ENCODE assay signal across 18 mouse cellular contexts in the genomic region with DNA sequence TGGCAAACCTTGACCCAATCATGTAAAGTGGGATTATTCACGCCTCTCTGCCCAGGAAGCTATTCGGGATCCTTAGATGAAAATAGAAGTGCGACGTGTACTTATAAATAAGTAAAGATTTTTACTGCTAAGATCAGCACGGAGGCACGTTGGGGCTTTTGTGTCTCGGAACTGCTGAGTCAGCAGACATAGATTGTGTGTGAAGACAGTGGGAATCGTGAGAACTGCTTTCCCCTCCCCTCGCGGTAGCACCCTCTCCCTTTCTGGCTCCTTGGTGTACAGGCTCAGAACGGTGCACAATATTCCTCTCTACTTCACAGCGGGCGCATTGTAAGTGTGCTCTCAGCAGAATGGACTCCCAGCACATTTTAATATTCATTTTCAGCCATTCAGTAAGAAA.
A peak's percentile ranks its signal among the peaks of the same experiment; 100 is the strongest.
DNase-seq lines count a peak whose midpoint lies in the region; ATAC-seq lines count a peak whose summit lies in the region.
"Had no signal": no experiment of that assay in that cellular context is flagged by ENCODE, and none has a peak within 500 bp of the region (broad histone marks: within the 10 kb centered on the region; RNA-seq: fewer than 3 reads in every experiment).

No protein-coding gene starts in this region.

- 82% methylated on average over 13 of the region's 13 CpGs for WGBS in neural tube, embryonic 11.5 days
- WGBS in midbrain, embryonic 15.5 days = 33% methylated on average over 13 of the region's 13 CpGs

- H3K27ac ChIP-seq in neural tube, embryonic 11.5 days (ENCODE audit: low read depth, low read length) = no peak overlapping the region
- peak overlapping the region; percentile 46 for H3K27ac ChIP-seq in midbrain, embryonic 15.5 days
- H3K27ac ChIP-seq: limb, embryonic 12.5 days; liver, embryonic 15.5 days had no signal

- no peak overlapping the region for H3K9ac ChIP-seq in neural tube, embryonic 11.5 days (ENCODE audit: low read length)
- no peak overlapping the region for H3K9ac ChIP-seq in midbrain, embryonic 15.5 days
- H3K9ac ChIP-seq: limb, embryonic 12.5 days; liver, embryonic 15.5 days had no signal

- H3K9me3 ChIP-seq in neural tube, embryonic 11.5 days (ENCODE audit: control insufficient read depth, low read length) = no peaks in the 10 kb centered on the region
- H3K9me3 ChIP-seq in midbrain, embryonic 15.5 days = no peaks in the 10 kb centered on the region
- H3K9me3 ChIP-seq: limb, embryonic 12.5 days; liver, embryonic 15.5 days had no signal

- H3K27me3 ChIP-seq in neural tube, embryonic 11.5 days (ENCODE audit: control insufficient read depth, insufficient read depth, low read length) = no peaks in the 10 kb centered on the region
- H3K27me3 ChIP-seq in midbrain, embryonic 15.5 days (replicated peaks) = no peaks in the 10 kb centered on the region
- H3K27me3 ChIP-seq: limb, embryonic 12.5 days; liver, embryonic 15.5 days had no signal

- peaks cover 3% of the 10 kb centered on the region; the same call in 1 of the 2 replicates for H3K4me1 ChIP-seq in neural tube, embryonic 11.5 days (ENCODE audit: control insufficient read depth, insufficient read depth, low read length)
- H3K4me1 ChIP-seq in midbrain, embryonic 15.5 days = peaks cover 35% of the 10 kb centered on the region
- H3K4me1 ChIP-seq: limb, embryonic 12.5 days; liver, embryonic 15.5 days had no signal

- no peak overlapping the region for H3K4me3 ChIP-seq in neural tube, embryonic 11.5 days (ENCODE audit: low read depth, low read length)
- no peak overlapping the region for H3K4me3 ChIP-seq in midbrain, embryonic 15.5 days
- H3K4me3 ChIP-seq: erythroblast, embryonic 14.5 days; limb, embryonic 12.5 days; liver, embryonic 15.5 days had no signal

- peak; percentile 72 for ATAC-seq in frontal cortex, adult (ENCODE audit: low TSS enrichment)
- no peak for ATAC-seq in neural tube, embryonic 11.5 days (ENCODE audit: insufficient read depth, low FRiP score, low TSS enrichment)
- peak; percentile 68; the same call in 1 of the 2 replicates for ATAC-seq in midbrain, embryonic 15.5 days (replicated peaks)

- DNase-seq in frontal cortex, adult 2 months (ENCODE audit: extremely low spot score in 1 of 2, low spot score in 1 of 2) = no peak
- DNase-seq in neural tube, embryonic 11.5 days (ENCODE audit: low spot score) = peak; percentile 30
- DNase-seq in neural tube, embryonic 10.5 days (ENCODE audit: extremely low spot score, low spot score) = no peak
- no peak for DNase-seq in right cerebral cortex, postnatal 4 days
- no peak for DNase-seq in thymus, postnatal 36 days
- DNase-seq in adrenal gland, postnatal 4 days (ENCODE audit: low spot score in 2 of 2) = no peak
- DNase-seq: adrenal gland, adult 2 months; B cell, adult 2 months; cerebellum, adult 9-10 months; heart, adult 18-20 months; kidney, adult 9 months; lung, postnatal 14 days; thymus, postnatal 4 days had no signal

- H3K4me2 ChIP-seq in neural tube, embryonic 11.5 days (ENCODE audit: low read depth) = no peak overlapping the region
- H3K4me2 ChIP-seq in midbrain, embryonic 15.5 days = peak overlapping the region; percentile 40
- H3K4me2 ChIP-seq: limb, embryonic 12.5 days; liver, embryonic 15.5 days had no signal

- H3K36me3 ChIP-seq in neural tube, embryonic 11.5 days (ENCODE audit: control insufficient read depth, insufficient read depth, low read length) = no peaks in the 10 kb centered on the region
- H3K36me3 ChIP-seq in midbrain, embryonic 15.5 days (replicated peaks) = no peaks in the 10 kb centered on the region
- H3K36me3 ChIP-seq: limb, embryonic 12.5 days; liver, embryonic 15.5 days had no signal
